ENCODE assay signal across 8 mouse cellular contexts in genomic region chr5:135962492-135963279, GRCm38 (mm10). TPM values are rescaled to one million over a fixed set of nuclear protein-coding genes. Genes with fewer than 3 reads are reported as not detected.
DNase-seq lines count a peak whose midpoint lies in the region; ATAC-seq lines count a peak whose summit lies in the region.

No protein-coding gene starts in this region.

- ATAC-seq in megakaryocyte progenitor cell, adult 5-6 weeks (replicated peaks; ENCODE audit: poor library complexity), result peak; percentile 80

- DNase-seq in adipocyte (ENCODE audit: low spot score), result peak; percentile 100
- peak; percentile 99 for DNase-seq in embryo, embryonic 10 days (ENCODE audit: low spot score)
- peak; percentile 94 for DNase-seq in gastrocnemius, postnatal 10 days
- DNase-seq in induced T-regulatory cell, adult 2 months (ENCODE audit: low read depth), result peak; percentile 100
- DNase-seq in left cerebral cortex, adult 9 months (ENCODE audit: low spot score in 2 of 2), result peak; percentile 98
- peak; percentile 94 for DNase-seq in right cerebral cortex, postnatal 14 days
- peak; percentile 93 to 99 for DNase-seq in urinary bladder, postnatal 36 days (ENCODE audit: low spot score in 2 of 2)

RNA-seq across cellular contexts. Expression of gene Ssc4d, which starts 11.6 kb away (rescaled TPM):
- 1 to 10 TPM in 1 of 2 experiments, under 1 TPM in 1; 0.78 to 1.1 TPM for total RNA-seq in gastrocnemius, postnatal 10 days (2021)
- 3.3 and 6.8 TPM in 2 replicates for total RNA-seq in megakaryocyte progenitor cell, adult 5-6 weeks (2015)
- total RNA-seq in megakaryocyte progenitor cell, adult 5-6 weeks (2017), result 2.0 and 2.3 TPM in 2 replicates

RNA-seq across cellular contexts. Expression of gene Zp3, which starts 17.2 kb away (rescaled TPM):
- total RNA-seq in gastrocnemius, postnatal 10 days (2021), result not detected
- total RNA-seq in megakaryocyte progenitor cell, adult 5-6 weeks (2015), result 0.10 TPM in 1 of 2 replicates, not detected in the other
- total RNA-seq in megakaryocyte progenitor cell, adult 5-6 weeks (2017), result not detected in 2 replicates

RNA-seq across cellular contexts. Expression of gene Ywhag, which starts 28.3 kb away (rescaled TPM):
- 100 to 1,000 TPM; 302 to 322 TPM for total RNA-seq in gastrocnemius, postnatal 10 days (2021)
- 124 and 130 TPM in 2 replicates for total RNA-seq in megakaryocyte progenitor cell, adult 5-6 weeks (2015)
- total RNA-seq in megakaryocyte progenitor cell, adult 5-6 weeks (2017), result 87.4 and 88.3 TPM in 2 replicates

RNA-seq across cellular contexts. Expression of gene Dtx2, which starts 31.9 kb away (rescaled TPM):
- 1 to 10 TPM; 7.7 to 9.2 TPM for total RNA-seq in gastrocnemius, postnatal 10 days (2021)
- total RNA-seq in megakaryocyte progenitor cell, adult 5-6 weeks (2015), result 12.9 and 13.7 TPM in 2 replicates
- 4.7 and 5.5 TPM in 2 replicates for total RNA-seq in megakaryocyte progenitor cell, adult 5-6 weeks (2017)

Comparison
In these comparisons a context has a peak if more than half of its experiments do, and no peak if none do; other contexts are left out.
1. Peak in every context shown above with its lines: DNase-seq and ATAC-seq.